Mouse (Mus musculus): ENCODE results near the gene Lamp5. TPM values are rescaled to one million over a fixed set of nuclear protein-coding genes. Genes with fewer than 3 reads are reported as not detected.

Lamp5 gene
- polyA plus RNA-seq (2012; ENCODE audit: insufficient read depth, insufficient read length, missing spikeins): not detected in 2 replicates

DNA sequence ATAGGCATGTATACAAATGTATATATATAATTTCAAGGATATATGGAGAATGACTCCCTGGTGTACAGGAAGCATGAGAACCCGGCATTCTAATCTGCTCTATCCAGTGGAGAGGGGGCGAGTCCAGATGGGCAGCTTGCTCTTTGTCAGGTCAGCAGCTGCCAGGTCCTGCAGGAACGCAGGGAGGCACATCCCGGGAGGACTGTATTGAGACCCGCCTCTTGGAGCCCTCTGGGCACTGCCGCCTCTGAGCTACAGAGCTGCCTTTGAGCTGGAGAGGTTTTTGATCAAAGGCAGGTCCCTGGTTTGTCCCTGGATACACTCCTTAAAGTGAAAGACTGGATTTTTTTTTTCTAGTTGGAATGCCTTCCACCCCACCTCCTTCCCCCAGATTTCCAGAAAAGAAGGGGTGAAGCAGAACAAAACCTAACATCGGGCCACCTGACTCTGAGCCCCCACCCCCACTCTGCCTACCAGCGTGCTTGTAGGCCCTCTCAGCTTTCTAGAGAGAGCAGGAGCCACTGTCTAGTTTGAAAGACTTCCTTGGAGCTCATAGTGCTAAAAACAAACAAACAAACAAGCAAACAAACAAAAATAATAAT is at the start of gene Lamp5:
Gene Lamp5 (plus strand): TSS at position 552 of the 602 bp plus-strand sequence.
- Histone ChIP-seq H3K4me3 (ENCODE audit: insufficient read depth, low read length) (no peak within 1 kb of the TSS), H3K27ac (ENCODE audit: insufficient read depth, low read depth, low read length) (no peak within 1 kb of the TSS), H3K4me1 (ENCODE audit: control insufficient read depth, insufficient read depth, low read length) (no peaks in the 10 kb centered on the region)
- TF ChIP-seq POLR2A (IDR thresholded peaks at IDR 0.05; ENCODE audit: borderline replicate concordance, low read depth, low read length): no peak
- TF ChIP-seq CTCF (IDR thresholded peaks at IDR 0.05; ENCODE audit: low read depth, low read length): no peak

DNA sequence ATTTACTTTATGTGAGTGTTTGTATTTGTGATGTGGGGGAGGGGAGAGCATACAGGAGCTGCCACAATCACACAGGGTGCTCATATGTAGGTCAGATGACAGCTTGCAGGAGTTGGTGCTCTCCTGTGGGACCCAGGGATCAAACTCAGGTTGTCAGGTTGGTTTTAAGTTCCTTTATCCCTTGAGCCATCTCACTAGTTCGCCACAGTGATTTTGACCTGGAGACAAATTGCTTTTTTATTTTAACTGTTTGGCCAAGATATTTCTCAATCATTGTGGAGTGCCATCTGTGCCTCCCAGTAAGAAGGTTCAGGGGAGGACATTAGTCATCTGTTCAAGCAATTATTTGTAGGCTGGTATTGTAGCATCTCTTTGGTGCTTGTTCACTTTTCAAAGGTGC is 48.2 kb upstream of the Lamp5 start:
- TF ChIP-seq POLR2A (IDR thresholded peaks at IDR 0.05; ENCODE audit: borderline replicate concordance, low read depth, low read length): no peak
- no peak for TF ChIP-seq CTCF (IDR thresholded peaks at IDR 0.05; ENCODE audit: low read depth, low read length)
- Histone ChIP-seq H3K4me1 (ENCODE audit: control insufficient read depth, insufficient read depth, low read length) (no peaks in the 10 kb centered on the region), H3K4me3 (ENCODE audit: insufficient read depth, low read length) (no peak overlapping the region), H3K27ac (ENCODE audit: insufficient read depth, low read depth, low read length) (no peak overlapping the region)

DNA sequence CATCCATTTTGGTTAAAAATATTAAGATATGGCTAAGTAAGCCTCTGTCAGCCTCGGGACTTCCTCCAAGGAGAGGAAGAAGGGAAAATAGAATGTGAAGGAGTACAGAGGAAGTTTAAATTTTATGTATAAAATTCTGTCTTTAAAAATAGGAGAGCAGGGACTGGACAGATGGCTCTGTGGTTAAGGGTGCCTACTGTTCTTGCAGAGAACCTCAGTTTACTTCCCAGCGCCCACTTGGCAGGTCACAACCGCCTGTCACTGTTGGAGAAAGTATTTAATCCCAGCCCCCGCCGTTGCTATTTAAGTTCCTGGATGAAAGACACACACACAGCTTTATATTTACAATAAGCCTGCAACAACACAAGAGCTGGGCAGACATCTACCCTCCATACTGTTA is 45.8 kb upstream of the Lamp5 start:
- Histone ChIP-seq H3K4me1 (ENCODE audit: control insufficient read depth, insufficient read depth, low read length) (no peaks in the 10 kb centered on the region), H3K27ac (ENCODE audit: insufficient read depth, low read depth, low read length) (no peak overlapping the region), H3K4me3 (ENCODE audit: insufficient read depth, low read length) (no peak overlapping the region)
- TF ChIP-seq POLR2A (IDR thresholded peaks at IDR 0.05; ENCODE audit: borderline replicate concordance, low read depth, low read length) (no peak), CTCF (IDR thresholded peaks at IDR 0.05; ENCODE audit: low read depth, low read length) (no peak)

DNA sequence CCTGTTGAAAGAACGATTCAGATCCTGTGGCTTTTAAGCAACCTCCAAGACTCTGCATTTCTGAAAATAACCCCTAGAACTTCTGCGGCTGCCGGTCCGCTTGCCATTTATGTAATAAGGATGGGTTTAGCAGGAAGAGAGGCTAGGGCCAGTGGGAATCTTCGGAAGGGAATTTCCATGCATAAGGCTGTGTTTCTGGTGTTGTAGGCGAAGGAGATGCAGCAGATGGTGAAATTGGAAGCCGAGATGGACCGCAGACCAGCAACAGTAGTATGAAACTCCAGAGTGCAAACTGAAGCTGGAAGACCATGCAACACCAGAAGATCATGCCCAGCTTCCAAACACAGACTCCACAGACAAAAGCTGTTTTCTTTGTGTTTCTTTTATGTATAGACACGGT is 39.3 kb upstream of the Lamp5 start:
- Histone ChIP-seq H3K27ac (ENCODE audit: insufficient read depth, low read depth, low read length) (no peak overlapping the region), H3K4me3 (ENCODE audit: insufficient read depth, low read length) (no peak overlapping the region), H3K4me1 (ENCODE audit: control insufficient read depth, insufficient read depth, low read length) (no peaks in the 10 kb centered on the region)
- TF ChIP-seq CTCF (IDR thresholded peaks at IDR 0.05; ENCODE audit: low read depth, low read length): no peak
- no peak for TF ChIP-seq POLR2A (IDR thresholded peaks at IDR 0.05; ENCODE audit: borderline replicate concordance, low read depth, low read length)

DNA sequence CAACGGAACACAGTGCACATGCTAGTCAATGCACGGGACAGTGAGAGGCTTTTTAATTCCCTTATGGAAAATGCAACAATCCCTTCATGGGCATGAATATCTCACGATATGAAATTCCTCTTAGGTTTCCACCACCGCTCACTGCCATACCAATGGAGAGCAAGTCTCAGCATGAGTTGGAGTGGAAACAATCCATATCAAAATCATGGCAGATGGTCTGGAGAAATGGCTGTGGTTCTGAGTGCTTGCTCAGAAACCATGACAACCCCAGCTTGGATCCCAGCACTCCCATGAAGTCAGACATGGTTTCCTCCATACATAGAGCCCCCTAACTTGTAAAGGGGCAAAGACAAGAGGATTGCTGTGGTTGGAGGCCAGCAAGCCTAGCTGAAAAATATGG is 3.6 kb upstream of the Lamp5 start:
- Histone ChIP-seq H3K4me3 (ENCODE audit: insufficient read depth, low read length) (no peak overlapping the region), H3K4me1 (ENCODE audit: control insufficient read depth, insufficient read depth, low read length) (no peaks in the 10 kb centered on the region), H3K27ac (ENCODE audit: insufficient read depth, low read depth, low read length) (no peak overlapping the region)
- no peak for TF ChIP-seq POLR2A (IDR thresholded peaks at IDR 0.05; ENCODE audit: borderline replicate concordance, low read depth, low read length)
- TF ChIP-seq CTCF (IDR thresholded peaks at IDR 0.05; ENCODE audit: low read depth, low read length): no peak

DNA sequence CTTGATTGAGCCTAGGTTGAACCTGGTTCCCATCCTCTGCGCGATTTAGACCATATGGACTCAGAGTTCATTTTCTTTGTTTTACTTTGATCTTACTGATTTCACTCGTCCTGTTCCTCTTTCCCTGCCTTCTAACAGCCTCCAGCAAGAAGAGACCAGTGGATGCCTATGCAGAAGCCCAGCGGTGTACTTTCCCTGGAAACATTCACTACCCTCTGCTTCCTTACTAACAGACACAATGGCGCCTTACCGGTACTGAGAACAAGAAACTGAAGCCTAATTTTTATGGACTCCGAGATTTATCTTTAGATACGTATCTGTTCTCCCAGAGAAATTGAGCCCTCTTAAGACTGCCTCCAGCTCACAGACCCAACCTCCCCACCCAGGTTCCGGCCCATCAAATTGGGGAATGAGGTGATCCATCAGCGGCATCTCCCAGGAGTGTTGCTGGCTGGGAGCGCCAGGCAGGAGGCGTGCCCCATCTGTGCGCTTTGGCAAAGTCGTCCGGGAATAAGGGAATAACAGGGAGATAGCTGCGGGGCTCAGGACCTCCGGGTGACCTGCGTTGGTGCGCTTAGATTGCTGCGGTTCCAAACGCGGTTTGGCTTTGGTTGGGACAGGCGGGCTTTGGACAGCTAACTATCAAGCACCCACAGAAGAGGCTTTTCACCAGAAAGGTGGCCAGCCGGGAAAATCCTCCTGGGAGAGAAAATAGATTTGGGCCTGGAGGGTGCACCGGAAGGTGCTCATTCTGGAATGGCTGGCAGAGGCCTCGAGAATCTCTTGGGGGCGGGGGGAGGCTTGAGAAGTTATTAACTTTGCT is 1.0 kb upstream of the Lamp5 start:
- TF ChIP-seq CTCF (IDR thresholded peaks at IDR 0.05; ENCODE audit: low read depth, low read length): no peak
- no peak for TF ChIP-seq POLR2A (IDR thresholded peaks at IDR 0.05; ENCODE audit: borderline replicate concordance, low read depth, low read length)
- no peak overlapping the region for H3K4me3 ChIP-seq (ENCODE audit: insufficient read depth, low read length)
- H3K27ac ChIP-seq (ENCODE audit: insufficient read depth, low read depth, low read length): no peak overlapping the region
- H3K4me1 ChIP-seq (ENCODE audit: control insufficient read depth, insufficient read depth, low read length): no peaks in the 10 kb centered on the region

DNA sequence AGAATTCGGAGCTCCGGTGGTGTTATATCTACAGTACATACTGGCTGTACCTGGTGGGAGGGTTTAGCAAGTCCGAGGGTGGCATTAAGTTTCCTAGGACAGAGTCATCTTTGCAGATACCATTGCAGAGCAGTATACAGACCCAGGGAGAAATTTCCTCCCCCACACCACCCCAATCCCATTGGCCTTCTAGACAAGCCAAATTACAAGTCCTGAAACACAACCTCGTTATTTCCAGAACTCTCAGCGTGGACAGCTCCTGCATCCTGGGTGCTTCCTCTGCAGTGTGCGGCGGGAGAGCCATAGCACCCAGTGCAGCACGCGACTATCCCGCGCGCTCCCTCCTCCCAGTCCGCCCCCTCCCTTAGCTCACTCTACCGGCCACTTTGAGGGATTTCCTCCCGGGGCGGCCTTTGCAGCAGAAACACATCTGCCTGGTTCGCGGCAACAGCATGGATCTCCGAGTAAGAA is 5.9 kb downstream of the Lamp5 start:
- Histone ChIP-seq H3K4me3 (ENCODE audit: insufficient read depth, low read length) (no peak overlapping the region), H3K4me1 (ENCODE audit: control insufficient read depth, insufficient read depth, low read length) (no peaks in the 10 kb centered on the region), H3K27ac (ENCODE audit: insufficient read depth, low read depth, low read length) (no peak overlapping the region)
- no peak for TF ChIP-seq POLR2A (IDR thresholded peaks at IDR 0.05; ENCODE audit: borderline replicate concordance, low read depth, low read length)
- no peak for TF ChIP-seq CTCF (IDR thresholded peaks at IDR 0.05; ENCODE audit: low read depth, low read length)

DNA sequence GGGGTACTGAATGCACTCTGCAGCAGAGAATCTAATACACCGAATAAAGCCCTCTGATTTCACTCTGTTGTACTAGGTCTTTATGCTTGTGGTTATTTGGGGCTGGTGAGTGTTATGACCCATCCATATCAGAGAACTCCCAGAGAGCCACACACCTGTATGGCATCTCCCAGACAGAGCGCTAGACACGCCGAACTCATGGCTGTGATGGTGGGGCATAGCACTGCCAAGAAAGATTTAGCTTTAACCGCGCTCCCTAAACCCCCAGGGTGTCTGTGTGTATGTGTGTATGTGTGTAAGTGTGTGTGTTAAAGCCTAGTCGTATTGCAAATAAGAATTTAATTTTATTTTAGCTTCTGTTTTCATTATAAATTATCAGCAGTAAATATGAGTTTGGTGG is 6.4 kb downstream of the Lamp5 start:
- H3K4me3 ChIP-seq (ENCODE audit: insufficient read depth, low read length): no peak overlapping the region
- no peak overlapping the region for H3K27ac ChIP-seq (ENCODE audit: insufficient read depth, low read depth, low read length)
- H3K4me1 ChIP-seq (ENCODE audit: control insufficient read depth, insufficient read depth, low read length): no peaks in the 10 kb centered on the region
- TF ChIP-seq POLR2A (IDR thresholded peaks at IDR 0.05; ENCODE audit: borderline replicate concordance, low read depth, low read length): no peak
- TF ChIP-seq CTCF (IDR thresholded peaks at IDR 0.05; ENCODE audit: low read depth, low read length): no peak

DNA sequence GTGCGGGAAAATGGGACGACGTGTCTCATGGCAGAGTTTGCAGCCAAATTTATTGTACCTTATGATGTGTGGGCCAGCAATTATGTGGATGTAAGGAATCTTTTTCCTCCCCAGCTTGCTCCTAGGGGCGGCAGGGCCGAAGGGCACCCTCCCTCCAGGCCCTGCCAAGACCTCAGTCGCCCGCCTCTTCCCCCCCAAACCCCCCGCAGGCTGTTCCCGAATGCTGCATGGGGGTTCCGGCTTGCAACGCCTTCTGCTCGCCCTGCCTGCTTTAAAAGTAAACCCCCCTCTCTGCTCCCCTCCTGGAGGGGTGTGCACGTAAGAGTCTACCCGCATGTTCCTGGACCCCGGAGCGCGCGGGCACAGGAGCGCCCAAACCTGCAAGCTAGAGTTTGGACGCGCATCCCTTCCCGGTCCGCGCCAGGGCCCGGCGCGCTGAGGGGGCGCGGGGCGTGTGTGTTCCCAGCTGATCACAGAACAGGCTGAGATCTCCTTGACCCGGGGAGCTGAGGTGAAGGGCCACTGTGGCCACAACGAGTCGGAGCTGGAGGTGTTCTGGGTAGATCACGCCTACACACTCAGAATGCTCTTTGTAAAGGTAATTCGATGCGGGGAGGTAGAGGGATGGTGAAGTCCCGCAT is 7.1 kb downstream of the Lamp5 start:
- Histone ChIP-seq H3K4me1 (ENCODE audit: control insufficient read depth, insufficient read depth, low read length) (no peaks in the 10 kb centered on the region), H3K27ac (ENCODE audit: insufficient read depth, low read depth, low read length) (no peak overlapping the region), H3K4me3 (ENCODE audit: insufficient read depth, low read length) (no peak overlapping the region)
- TF ChIP-seq POLR2A (IDR thresholded peaks at IDR 0.05; ENCODE audit: borderline replicate concordance, low read depth, low read length): no peak

DNA sequence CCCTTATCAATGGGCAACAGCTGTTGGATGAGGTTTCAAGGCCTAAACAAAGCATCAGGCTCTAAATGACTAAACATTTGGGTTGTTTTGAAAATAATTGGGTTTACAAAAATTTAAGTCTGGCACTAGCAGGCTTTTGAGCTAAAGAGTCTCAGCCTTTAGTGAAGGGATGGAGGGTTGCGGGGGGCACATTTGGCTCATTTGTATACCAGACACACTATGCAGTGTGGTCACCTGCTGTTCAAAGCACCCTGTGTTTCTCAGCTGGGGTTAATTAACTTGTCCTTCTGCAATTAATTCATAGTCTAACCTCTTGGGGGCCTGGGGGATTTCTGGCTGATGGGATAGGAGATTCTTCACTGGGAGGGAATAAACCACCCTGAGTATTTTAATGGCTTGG is 12.3 kb downstream of the Lamp5 start:
- Histone ChIP-seq H3K4me1 (ENCODE audit: control insufficient read depth, insufficient read depth, low read length) (no peaks in the 10 kb centered on the region), H3K4me3 (ENCODE audit: insufficient read depth, low read length) (no peak overlapping the region), H3K27ac (ENCODE audit: insufficient read depth, low read depth, low read length) (no peak overlapping the region)
- no peak for TF ChIP-seq POLR2A (IDR thresholded peaks at IDR 0.05; ENCODE audit: borderline replicate concordance, low read depth, low read length)
- no peak for TF ChIP-seq CTCF (IDR thresholded peaks at IDR 0.05; ENCODE audit: low read depth, low read length)
